Mouse (Mus musculus) heart, adult 18-20 months (tissue): ENCODE results near the gene Ano6. TPM values are rescaled to one million over a fixed set of nuclear protein-coding genes. Genes with fewer than 3 reads are reported as not detected.

ENCODE experiments used
- DNase-seq, 2 experiments: peaks; one replicate each; pipeline ENCODE4 v3.0.0; 2021 to 2022; ENCODE audit warnings: mixed read lengths in 1 of 2
- total RNA-seq, 2 experiments: library from RNA; stranded (reverse); gene quantifications; 2 replicates each; pipeline ENCODE4 v1.2.3; 2021

The Ano6 gene
- total RNA-seq, 2 experiments from 2014 or later: 15.9 to 18.3 TPM

DNA sequence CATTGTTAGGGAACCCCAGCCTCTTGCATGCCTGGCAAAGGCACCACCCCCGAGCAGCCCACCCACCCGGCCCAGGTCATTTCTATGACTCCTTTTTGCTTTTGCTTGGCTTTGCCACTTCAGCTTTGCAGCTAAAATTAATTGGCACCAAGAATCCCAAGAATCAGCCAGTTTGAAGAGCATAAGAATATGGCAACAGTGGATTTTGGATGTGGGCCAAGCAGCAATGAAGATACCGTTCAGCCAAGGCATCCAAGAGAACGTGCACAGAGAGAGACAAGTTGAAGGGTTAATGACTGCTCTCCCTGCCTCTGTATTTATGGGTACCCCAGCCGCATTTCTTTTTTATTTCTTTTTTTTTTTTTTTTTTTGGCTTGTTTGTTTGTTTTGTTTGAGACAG lies 5.4 kb downstream of the Ano6 start:
- no peak for DNase-seq

DNA sequence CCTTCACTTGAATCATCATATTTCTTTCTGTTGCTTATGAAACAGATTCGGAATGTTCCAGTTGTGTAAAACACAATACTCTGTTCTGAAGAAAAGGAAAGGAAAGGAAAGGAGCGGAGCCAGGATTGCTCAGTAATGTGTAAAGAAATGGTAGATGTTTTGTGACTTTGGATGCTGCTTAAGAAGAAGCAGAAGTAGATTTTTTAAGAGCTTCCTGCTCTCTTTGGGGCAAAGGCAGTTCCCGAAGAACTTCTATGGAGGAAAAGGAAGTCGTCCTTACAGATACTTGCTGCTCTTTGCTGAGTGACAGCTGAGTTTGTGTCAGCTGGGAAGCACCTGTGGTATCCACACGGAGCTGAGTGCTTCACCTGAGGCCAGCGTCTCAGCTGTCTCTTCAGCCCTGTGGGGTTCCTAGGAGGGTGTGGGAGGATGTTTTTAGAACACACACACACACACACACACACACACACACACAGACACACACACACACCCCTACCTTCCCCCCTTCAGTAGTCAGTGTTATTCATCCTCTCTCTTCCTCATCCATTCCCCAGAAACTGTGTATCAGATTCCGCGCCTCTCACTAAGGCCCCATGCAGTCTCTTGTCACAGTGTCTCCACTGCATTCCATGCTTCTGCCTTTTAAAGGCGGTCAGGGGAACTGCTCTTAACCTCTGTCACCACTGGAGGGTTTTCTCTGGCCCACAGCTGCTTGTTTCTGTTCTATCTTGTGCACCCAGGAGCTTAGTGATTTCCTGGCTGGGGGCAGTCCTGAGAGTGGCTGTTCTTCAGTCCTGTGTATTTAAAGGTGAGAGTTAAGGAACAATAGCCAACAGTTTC lies 6.7 kb downstream of the Ano6 start:
- DNase-seq: no peak

- DNase-seq: no peak
Observed at GRCm38 (mm10) chr15:95798266-95798665, 7.6 kb downstream of the Ano6 start.

GRCm38 (mm10) chr15:95799632-95800031 lies 9.0 kb downstream of the Ano6 start:
- no peak for DNase-seq

DNA sequence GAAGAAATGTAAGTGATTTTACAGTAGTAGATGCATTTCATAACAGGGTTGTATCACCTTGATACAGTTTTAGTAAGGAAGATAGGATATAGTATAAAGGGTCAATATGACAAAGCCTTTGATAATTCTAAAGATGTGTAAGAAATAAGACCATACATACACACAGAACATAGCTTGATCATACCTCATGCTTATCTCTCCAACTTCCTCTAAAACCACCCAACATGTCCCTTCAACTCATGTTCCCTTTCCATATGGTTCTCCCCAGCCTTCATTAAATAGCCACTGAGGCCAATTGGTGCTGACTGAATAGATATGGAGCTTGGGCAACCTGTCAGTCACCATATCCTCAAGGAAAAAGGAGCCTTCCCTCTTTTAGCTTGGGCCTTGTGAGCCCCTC lies 9.4 kb downstream of the Ano6 start:
- no peak for DNase-seq

GRCm38 (mm10) chr15:95801261-95801979 lies 10.8 kb downstream of the Ano6 start:
- no peak for DNase-seq

GRCm38 (mm10) chr15:95802140-95802539 lies 11.5 kb downstream of the Ano6 start:
- DNase-seq: no peak

- peak; percentile 57 to 75 for DNase-seq
Observed at GRCm38 (mm10) chr15:95802762-95803161, 12.1 kb downstream of the Ano6 start.

- DNase-seq: no peak
Observed at GRCm38 (mm10) chr15:95803484-95803883, 12.8 kb downstream of the Ano6 start.

DNA sequence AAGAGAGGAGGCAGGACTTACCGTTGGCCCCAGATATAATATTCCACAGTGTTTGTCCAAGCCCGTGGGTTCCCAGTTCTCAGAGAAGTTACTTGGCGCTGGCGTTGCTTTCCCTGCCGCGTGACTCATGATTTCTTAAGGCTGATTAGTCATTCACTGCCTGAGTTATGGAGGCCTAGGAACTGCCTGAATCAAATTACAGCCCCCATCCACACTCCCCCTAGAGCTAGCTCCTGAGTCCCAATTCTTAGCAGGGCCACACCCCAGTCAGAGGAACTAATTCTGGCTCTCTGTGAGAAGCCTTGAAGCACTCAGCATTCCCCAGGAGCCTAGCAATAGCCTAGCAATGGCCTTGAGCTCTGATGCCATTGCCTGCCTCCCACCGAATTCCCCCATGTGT lies 13.6 kb downstream of the Ano6 start:
- DNase-seq: peak; percentile 77 to 87

DNA sequence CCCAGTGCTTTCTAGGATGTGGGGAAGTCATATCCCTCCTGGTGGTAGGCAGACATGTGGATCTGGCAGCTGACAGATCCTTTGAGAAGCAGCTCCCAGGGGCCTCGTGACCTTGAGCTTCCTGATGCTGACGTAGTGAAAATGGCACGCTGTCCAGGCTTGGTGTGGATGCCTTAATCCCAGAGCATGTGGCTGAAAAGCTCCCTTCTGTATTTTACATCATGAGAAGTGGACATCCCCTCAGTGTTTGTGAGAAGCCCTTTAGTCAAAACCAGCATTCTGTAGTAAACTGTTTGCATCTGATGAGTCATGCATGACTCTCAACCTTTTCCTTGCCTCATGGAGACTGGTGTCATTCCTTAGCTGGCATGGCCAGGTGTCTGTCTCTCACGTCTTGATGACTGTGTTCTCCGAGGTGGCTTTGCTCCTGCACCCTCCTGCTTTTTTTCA lies 14.4 kb downstream of the Ano6 start:
- peak in 1 of 2 experiments; percentile 60 for DNase-seq

DNA sequence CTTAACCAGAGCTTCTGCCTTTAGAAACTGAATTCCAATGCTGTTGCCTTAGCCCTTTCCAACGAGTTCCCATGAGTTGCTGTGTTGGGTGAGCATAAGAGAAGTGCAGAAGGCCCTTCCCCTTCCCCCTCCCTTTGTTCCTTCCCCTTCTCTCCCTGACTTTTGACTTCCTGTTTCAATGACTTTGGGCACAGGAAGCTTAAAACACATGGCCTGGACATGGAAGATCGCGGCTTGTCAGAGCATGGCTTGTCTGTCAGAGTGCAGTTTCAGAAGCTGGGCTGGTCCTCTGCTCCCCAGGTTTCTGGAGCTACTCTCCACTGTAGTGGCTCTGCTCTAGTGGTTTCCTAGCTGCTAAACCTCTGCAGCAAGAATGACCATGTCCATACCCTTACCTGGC lies 17.3 kb downstream of the Ano6 start:
- no peak for DNase-seq

DNA sequence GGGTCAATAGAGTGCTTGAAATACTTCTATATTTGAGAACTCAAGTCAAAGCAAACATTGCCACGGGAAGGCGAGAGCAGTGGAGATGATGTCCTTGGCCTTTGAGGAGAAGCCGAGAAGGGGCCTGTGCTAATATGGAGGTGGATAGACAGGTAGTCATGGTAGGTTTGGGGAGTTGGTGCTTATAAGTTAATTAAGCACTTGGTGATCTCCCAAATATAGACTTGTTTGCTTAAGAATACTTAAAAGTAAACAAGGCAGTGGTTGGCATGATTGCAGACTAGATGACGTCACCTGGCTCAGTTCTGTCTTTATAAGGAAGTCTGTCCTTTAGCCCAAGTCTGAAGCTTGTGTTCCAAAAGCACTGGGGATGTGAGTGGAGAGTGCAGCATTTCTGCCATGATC lies 19.7 kb downstream of the Ano6 start:
- no peak for DNase-seq

DNA sequence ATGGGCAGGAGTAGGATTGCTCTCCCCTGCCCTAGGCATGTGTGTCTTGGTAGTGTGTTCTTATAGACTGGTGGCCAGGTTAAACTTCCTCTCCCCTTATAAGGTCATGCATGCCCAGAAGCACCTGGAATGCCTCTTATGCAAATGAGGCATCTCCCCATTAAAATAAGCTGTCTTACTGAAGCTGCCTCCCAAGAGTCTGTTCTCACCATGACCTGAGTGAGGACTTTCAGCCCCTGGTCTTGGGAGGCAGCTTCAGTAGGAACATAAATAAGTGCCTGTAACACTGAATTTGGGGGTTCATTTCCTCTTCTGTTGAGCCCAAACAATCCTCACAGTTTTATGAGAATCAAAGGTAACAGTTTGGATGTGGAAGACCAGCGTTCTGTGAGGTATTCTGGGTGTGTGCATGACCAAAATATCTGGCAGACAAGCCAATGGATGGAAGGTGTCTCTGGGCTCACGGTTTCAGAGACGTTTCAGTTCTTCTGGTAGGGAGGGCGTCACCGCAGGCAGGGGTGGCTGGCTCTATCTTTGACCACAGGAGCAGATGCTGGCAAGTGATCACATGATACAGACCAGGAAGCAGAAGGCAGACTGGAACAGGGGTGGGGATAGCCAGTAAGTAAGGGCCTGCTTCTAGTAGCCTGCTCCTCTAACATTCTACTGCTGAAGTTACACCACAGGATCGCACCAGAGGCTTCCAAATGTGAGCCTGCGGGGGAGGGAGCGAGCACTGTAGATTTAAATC lies 22.4 kb downstream of the Ano6 start:
- DNase-seq: no peak

GRCm38 (mm10) chr15:95817501-95817900 lies 26.9 kb downstream of the Ano6 start:
- no peak for DNase-seq

- no peak for DNase-seq
Observed at GRCm38 (mm10) chr15:95819249-95820035, 28.8 kb downstream of the Ano6 start.

DNA sequence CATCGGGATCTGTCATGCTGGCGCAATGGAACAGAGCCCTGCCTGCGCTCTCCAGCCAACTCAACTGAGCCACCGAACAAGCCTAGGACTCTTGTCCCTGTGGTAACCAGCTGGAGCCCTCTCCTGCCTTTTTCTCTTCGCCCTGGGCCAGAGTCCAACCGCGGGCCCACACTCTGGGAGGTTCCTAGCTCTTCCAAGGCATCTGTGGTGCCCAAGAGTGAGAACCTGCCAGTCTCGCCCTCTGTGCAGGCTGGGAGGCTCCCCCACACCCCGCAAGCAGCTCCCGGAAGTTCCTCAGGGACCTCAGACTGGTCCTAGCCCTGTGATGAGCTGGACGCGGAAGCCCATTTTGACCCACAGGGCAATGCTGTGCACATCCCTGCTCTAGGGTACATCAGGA lies 29.5 kb downstream of the Ano6 start:
- DNase-seq: no peak

GRCm38 (mm10) chr15:95820678-95821077 lies 30.0 kb downstream of the Ano6 start:
- no peak for DNase-seq

DNA sequence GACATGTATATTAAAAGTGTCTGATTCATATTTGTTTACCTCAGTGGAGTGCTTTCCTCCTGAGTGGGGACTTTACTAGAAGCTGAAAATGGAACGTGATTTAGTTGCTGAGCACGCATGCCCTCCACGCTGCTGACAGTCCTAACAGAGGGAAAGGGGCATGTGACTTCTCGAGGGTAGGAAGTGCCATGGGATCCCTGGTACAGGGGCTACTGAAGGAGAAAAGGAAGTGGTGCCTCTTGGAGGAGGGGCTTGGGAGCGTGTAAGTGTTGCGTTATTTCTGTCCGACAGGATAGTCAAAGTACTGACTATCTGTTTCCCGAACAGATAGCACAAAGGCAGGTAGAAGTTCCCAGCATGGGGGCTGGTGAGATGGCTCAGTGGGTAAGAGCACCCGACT lies 31.5 kb downstream of the Ano6 start:
- no peak for DNase-seq

- no peak for DNase-seq
Observed at GRCm38 (mm10) chr15:95823383-95824306, 33.0 kb downstream of the Ano6 start.

- DNase-seq: no peak
Observed at GRCm38 (mm10) chr15:95826516-95826915, 35.9 kb downstream of the Ano6 start.
